8 mouse cellular contexts compared by ENCODE assay signal in genomic region chr6:3200586-3200985, GRCm38 (mm10).
A peak's percentile ranks its signal among the peaks of the same experiment; 100 is the strongest.
DNase-seq lines count a peak whose midpoint lies in the region.
"Not testable (repeated sequence)": the region's sequence is repeated elsewhere in the genome, so short reads cannot be mapped to it uniquely, and the experiment has no call there.

No protein-coding gene starts in this region.

- not testable (repeated sequence) for H3K27me3 ChIP-seq in forebrain, embryonic 10.5 days (ENCODE audit: poor library complexity, severe bottlenecking)

- DNase-seq in ES-E14 (ENCODE audit: low read depth, low spot score), result peak; percentile 38
- DNase-seq in c-Kit-positive CD71-negative TER-119-negative erythroid progenitor cells, embryonic 14.5 days (ENCODE audit: low read depth), result peak; percentile 36
- DNase-seq in forebrain, embryonic 10.5 days (ENCODE audit: extremely low spot score, low spot score), result peak; percentile 88
- peak; percentile 53 to 84 for DNase-seq in heart, postnatal 10 days
- DNase-seq in layer of hippocampus, postnatal 14 days (ENCODE audit: low spot score in 2 of 2), result peak; percentile 16 to 34
- peak; percentile 73 for DNase-seq in lung, postnatal 14 days
- peak; percentile 69 for DNase-seq in right cerebral cortex, postnatal 14 days
- peak; percentile 60 to 61 for DNase-seq in thymus, postnatal 36 days

- H3K27ac ChIP-seq in ES-E14 (ENCODE audit: insufficient read depth, low read depth, low read length, poor library complexity, severe bottlenecking); forebrain, embryonic 10.5 days: not testable (repeated sequence)

- intact Hi-C loops in heart, postnatal 10 days (cut with DNase I), result not testable (repeated sequence)

- in situ Hi-C loops in ES-E14 (cut with MboI; ENCODE audit: low sequenced_read_pairs in 2 of 2, unreplicated experiment in 2 of 2), result not testable (repeated sequence)

- not testable (repeated sequence) for H3K4me1 ChIP-seq in ES-E14 (ENCODE audit: control insufficient read depth in 2 of 2, insufficient read depth in 2 of 2, low read length in 2 of 2, poor library complexity in 1 of 2); forebrain, embryonic 10.5 days

- H3K9ac ChIP-seq in ES-E14 (ENCODE audit: insufficient read depth, low read depth, low read length, poor library complexity, severe bottlenecking), result not testable (repeated sequence)

- not testable (repeated sequence) for H3K9me3 ChIP-seq in ES-E14 (ENCODE audit: control insufficient read depth, insufficient read depth, low read depth, low read length)
- H3K9me3 ChIP-seq in forebrain, embryonic 10.5 days, result peaks cover 29% of the 10 kb centered on the region

- WGBS in forebrain, embryonic 10.5 days, result 85% methylated on average over 18 of the region's 18 CpGs

- H3K36me3 ChIP-seq in ES-E14 (ENCODE audit: control insufficient read depth, insufficient read depth, low read length, poor library complexity, severe bottlenecking); forebrain, embryonic 10.5 days (replicated peaks): not testable (repeated sequence)

- not testable (repeated sequence) for H3K4me3 ChIP-seq in ES-E14 (ENCODE audit: insufficient read depth in 1 of 2, low read depth in 1 of 2, low read length in 2 of 2, poor library complexity in 1 of 2, severe bottlenecking in 1 of 2); forebrain, embryonic 10.5 days

Comparison
In these comparisons a context has a peak if more than half of its experiments do, and no peak if none do; other contexts are left out.
1. DNase-seq: peak in every context shown above with its lines; median percentile 88 in forebrain, embryonic 10.5 days; 73 in lung, postnatal 14 days; 69 in right cerebral cortex, postnatal 14 days; 68 in heart, postnatal 10 days; 60 in thymus, postnatal 36 days; 38 in ES-E14; 36 in c-Kit-positive CD71-negative TER-119-negative erythroid progenitor cells, embryonic 14.5 days; 25 in layer of hippocampus, postnatal 14 days.